Mouse (Mus musculus) cerebellum, adult 9-10 months (tissue): Measurements from ENCODE around the gene Plppr5.

Source experiments
- DNase-seq: peaks from one replicate; pipeline ENCODE4 v3.0.0; 2022

Gene Plppr5

GRCm38 (mm10) chr3:117574529-117575252, at the start of gene Plppr5:
TSS of gene Plppr5 (plus strand) at chr3:117574836.
- no peak for DNase-seq

- no peak for DNase-seq
Measured at GRCm38 (mm10) chr3:117549899-117550298, 24.7 kb upstream of the Plppr5 start.

- DNase-seq, result no peak
Measured at GRCm38 (mm10) chr3:117550526-117550925, 24.1 kb upstream of the Plppr5 start.

- DNase-seq, result no peak
Measured at GRCm38 (mm10) chr3:117556972-117557371, 17.7 kb upstream of the Plppr5 start.

DNA sequence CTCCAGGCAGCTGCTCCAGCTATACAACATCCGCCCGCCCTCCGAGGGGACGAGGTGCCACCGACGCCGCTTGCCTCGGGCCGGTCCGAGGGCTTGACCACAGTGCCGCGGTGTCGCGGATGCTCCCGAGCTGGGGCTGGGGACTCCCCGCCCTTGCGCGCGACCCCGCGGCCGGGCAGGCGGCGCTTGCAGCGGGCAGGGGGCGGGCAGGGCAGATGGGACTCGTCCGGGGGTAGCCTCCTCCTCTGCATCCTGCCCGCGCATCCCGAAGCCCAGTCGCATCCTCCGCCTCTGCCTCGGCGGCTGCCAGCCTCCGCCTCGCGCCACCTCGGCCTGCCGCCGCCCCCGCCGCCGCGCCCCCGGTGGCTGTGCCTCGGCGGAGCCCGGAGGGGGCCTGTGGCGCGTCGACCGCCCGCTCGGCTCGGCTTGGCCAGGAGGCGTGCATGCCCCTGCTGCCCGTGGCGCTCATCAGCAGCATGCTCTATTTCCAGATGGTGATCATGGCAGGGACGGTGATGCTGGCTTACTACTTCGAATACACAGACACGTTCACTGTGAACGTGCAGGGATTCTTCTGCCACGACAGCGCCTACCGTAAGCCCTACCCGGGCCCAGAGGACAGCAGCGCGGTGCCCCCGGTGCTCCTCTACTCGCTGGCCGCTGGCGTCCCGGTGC, 754 bp downstream of the Plppr5 start:
- no peak for DNase-seq

GRCm38 (mm10) chr3:117575928-117576254, 1.3 kb downstream of the Plppr5 start:
- DNase-seq, result no peak

DNA sequence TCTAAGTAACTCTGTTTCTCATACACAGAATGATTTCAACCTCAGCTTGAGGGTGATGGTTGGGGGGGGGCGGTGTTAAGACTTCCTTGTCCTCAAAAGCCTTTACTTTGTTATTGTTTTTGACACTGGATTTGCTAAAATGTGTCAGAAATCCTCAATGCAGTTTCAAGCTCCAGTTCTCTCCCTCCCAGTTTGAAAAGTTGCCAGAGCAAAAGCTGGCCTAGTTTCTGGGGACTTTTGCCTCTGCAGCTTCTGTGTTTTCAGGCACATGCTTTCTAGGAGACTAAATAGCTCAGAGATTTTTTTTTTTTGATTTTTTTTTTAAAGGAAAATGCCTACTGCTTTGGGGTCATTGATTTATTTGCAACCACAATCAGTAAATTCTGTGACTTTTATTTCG, 2.7 kb downstream of the Plppr5 start:
- peak; percentile 11 for DNase-seq

DNA sequence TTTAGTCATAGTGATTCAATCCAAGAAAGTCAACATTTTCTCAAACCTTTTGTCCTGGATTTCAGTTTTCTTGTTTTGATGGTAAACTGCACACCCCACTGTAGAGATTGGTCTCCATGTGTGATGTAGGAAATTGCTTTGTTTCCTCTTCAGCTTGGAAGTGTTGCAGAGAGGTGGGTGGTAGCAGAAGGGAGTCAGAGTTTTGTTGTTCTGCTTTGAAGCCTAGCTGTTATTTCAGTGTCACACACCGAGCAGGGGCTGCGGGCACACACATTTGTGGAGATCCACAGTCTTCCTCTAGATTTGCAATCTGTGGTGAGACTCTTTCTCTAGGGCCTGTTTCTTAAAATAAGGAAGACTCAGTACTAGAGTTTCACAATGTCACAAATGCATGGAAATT, 8.0 kb downstream of the Plppr5 start:
- DNase-seq, result no peak

- DNase-seq, result no peak
Measured at GRCm38 (mm10) chr3:117602404-117602803, 27.8 kb downstream of the Plppr5 start.

- DNase-seq, result no peak
Measured at GRCm38 (mm10) chr3:117603458-117603857, 28.8 kb downstream of the Plppr5 start.

DNA sequence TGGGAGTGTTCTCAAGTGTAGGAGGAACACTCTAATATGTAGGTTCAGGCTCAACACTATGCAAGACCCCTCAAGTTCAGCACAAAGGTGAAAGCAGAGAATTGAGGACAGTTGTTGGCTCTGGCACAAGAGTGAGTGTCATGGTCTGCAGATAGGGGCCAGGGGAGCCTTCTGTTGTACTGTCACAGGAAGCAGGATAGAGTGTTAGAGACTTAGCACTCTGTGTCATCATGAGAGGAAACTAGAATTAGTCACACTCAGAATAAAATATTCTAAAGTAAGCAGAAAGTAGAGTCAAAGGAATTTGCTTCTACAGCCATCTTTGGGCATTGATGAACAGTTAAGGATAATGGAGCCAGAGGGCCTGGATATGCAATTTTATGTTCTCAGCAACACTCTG, 31.7 kb downstream of the Plppr5 start:
- no peak for DNase-seq

GRCm38 (mm10) chr3:117611453-117611852, 36.8 kb downstream of the Plppr5 start:
- no peak for DNase-seq

DNA sequence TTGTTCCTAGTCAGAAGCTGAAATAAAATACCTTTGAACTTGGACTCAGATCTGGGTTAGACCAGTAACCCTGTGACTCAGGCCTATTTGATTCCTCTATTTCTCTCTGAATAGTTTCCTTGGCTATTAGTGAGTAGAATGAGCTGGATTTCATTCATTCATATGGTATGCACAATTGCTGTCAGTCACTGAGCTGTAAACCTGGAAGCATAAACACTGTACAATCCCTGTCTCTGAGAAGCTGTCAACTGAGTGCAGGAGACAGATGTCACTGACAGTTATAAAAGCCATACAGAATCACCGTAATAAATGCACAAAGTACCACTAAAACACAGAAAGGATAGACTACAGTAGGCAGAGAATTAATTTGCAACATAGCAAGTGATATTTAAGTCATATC, 40.2 kb downstream of the Plppr5 start:
- no peak for DNase-seq

GRCm38 (mm10) chr3:117625257-117626001, 50.8 kb downstream of the Plppr5 start:
- no peak for DNase-seq

DNA sequence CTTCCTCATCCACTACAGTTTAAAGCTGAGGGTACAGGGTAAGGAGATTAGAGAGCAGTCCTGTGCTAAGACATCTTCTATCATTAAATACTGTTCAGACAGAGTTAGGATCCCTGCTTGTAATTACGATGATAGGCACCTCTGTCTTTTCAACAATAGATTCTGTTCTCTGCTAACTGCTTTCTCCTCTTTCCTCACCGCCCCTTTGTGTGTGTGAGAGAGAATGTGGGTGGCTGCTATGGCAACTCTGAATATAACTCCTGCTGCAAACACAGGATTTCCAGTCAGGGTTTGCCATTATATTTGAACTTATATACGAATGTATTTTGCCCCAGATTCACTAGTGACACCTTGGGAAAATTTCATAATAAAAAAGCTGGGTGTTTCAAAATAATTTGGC, 54.2 kb downstream of the Plppr5 start:
- no peak for DNase-seq

DNA sequence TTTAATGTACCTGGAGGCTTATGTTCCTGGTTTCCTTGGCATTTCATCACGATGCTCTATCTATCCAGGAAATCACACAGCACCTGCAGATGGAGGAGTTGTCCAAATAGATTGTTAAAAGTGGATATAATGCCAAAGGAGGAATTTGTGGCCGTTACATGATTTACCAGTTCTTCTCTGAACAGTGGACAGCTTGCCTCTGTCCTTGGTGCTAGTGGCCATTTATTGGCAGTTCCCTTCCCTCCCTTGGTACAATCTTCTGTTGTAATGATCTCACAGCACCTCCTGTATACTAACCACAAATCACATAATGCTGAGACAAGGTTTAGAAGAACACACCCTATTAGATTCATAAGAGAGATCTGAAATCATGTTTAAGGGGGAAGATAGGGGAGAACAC, 55.7 kb downstream of the Plppr5 start:
- DNase-seq, result no peak

DNA sequence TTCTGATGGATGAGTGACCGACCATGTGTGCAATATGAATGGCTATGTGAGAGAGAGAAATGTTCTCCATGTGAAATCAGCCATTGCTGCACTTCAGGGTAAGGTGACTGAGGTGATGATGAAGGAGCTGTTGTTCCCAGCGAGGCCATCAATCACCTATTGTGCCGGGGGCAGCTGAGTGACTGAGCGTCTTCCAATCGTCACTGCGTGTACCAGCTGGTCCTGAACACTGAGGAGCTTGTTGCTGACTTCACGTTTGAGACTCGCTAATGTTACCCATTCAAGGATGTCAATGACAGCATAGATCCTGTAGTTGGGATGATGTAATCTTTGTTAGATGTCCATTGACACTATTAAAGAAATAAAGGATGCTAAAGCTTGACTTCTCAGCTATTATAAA, 74.0 kb downstream of the Plppr5 start:
- no peak for DNase-seq

DNA sequence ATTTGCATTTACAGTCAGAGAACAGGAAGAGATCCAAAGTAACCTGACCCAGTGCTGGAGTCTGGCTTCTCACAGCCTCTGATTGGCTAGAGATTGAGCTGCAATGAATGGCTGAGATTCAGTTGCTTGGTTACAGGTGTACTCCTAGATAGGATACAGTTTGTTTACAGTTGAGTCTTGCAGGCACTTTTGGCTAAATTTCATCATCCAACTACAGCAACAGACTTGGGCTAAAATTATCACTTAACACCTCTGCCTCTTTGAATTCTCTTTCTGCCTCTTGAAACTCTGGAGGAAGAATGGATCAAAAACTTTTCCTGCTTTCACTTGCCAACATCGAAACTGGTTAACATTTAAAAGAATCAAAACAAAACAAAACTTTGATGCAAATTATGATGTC, 89.7 kb downstream of the Plppr5 start:
- no peak for DNase-seq

GRCm38 (mm10) chr3:117679189-117679588, 104.6 kb downstream of the Plppr5 start:
- DNase-seq, result no peak

- no peak for DNase-seq
Measured at GRCm38 (mm10) chr3:117684640-117685039, 110.0 kb downstream of the Plppr5 start.

DNA sequence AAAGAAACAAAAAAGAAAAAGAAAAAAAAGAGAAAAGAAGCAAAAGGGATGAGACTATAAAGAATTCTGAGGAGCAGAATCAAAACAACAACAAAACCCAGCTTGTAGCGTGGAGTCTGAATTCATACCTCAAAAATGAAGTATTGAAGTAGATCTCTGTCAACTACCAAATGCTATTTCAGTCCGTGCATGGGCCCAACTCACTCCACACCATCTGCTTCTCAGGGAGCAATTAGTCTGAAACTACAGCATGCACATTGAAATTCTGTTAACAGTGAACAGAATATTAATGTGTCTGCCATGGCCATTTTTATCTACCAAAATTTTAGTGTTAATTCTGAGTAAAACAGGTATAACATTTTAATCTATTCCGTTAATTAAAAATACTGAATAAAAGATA, 111.4 kb downstream of the Plppr5 start:
- no peak for DNase-seq

- DNase-seq, result no peak
Measured at GRCm38 (mm10) chr3:117686648-117687047, 112.0 kb downstream of the Plppr5 start.

GRCm38 (mm10) chr3:117694736-117695135, 120.1 kb downstream of the Plppr5 start:
- DNase-seq, result no peak

DNA sequence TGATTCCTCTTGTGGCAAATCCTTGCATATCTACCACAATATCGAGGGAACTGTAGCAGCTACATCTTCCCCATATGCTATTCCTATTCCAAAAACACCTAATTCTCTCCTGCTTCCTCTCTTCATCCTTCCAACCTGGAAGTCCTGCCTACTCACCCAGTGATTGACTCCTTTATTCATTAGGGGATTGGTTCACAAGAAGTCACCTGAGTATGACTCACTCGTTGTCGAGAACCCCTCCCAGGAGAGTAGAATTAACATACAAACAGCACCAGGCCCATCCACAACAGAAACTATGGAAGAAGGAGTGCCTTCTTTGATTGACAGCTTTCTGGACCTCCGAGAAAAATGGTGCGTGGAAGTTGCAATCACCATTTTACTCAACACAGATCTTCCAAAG, 121.7 kb downstream of the Plppr5 start:
- DNase-seq, result no peak
